16 mouse cellular contexts compared by ENCODE assay signal in the genomic region with DNA sequence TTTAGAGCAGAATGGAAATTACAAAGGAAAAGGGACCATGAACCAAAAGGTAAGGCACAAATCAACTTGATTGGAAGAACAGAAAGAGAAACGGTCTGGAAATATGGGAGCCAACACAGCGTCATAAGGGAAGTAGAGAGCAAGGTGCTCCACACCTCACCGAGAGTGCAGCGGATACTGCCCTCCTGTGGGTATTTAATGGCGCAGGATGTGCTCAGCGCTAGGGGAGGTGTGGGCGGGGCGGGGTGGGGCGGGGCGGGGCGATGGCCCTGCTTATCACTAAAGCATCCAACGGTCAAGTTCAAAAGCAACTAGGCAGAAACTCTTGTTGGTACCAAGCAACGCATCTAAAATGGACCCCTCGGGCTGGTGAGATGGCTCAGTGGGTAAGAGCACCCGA. TPM values are rescaled to one million over a fixed set of nuclear protein-coding genes. Genes with fewer than 3 reads are reported as not detected.
DNase-seq lines count a peak whose midpoint lies in the region; ATAC-seq and TF ChIP-seq lines count a peak whose summit lies in the region.
"Had no signal": no experiment of that assay in that cellular context is flagged by ENCODE, and none has a peak within 500 bp of the region (broad histone marks: within the 10 kb centered on the region; RNA-seq: fewer than 3 reads in every experiment).

No protein-coding gene starts in this region.

- no peak for ATAC-seq in liver, postnatal 0 days

- peak; percentile 40 for TF ChIP-seq CTCF in liver, postnatal 0 days (IDR thresholded peaks at IDR 0.05; ENCODE audit: low read depth)

- H3K4me2 ChIP-seq in liver, postnatal 0 days (ENCODE audit: low read depth, low read length) = no peak overlapping the region
- H3K4me2 ChIP-seq: embryonic facial prominence, embryonic 12.5 days; lung, embryonic 15.5 days; midbrain, embryonic 12.5 days had no signal

- 37% methylated on average over 15 of the region's 15 CpGs for WGBS in liver, postnatal 0 days (ENCODE audit: insufficient replicate concordance)

- H3K27me3 ChIP-seq in liver, postnatal 0 days (ENCODE audit: insufficient read depth, low read length) = no peaks in the 10 kb centered on the region
- H3K27me3 ChIP-seq: embryonic facial prominence, embryonic 12.5 days; lung, embryonic 15.5 days had no signal

- no peak overlapping the region for H3K27ac ChIP-seq in liver, postnatal 0 days (ENCODE audit: low read depth)
- H3K27ac ChIP-seq: embryonic facial prominence, embryonic 12.5 days; forebrain, embryonic 10.5 days; lung, embryonic 15.5 days; midbrain, embryonic 12.5 days had no signal

- H3K36me3 ChIP-seq in liver, postnatal 0 days (replicated peaks; ENCODE audit: insufficient read depth, low read length) = no peaks in the 10 kb centered on the region
- H3K36me3 ChIP-seq: embryonic facial prominence, embryonic 12.5 days; forebrain, embryonic 10.5 days; lung, embryonic 15.5 days; midbrain, embryonic 12.5 days had no signal

- no peak for TF ChIP-seq EP300 in liver, postnatal 0 days (IDR thresholded peaks at IDR 0.05; ENCODE audit: low read depth)

- DNase-seq in thymus, postnatal 0 days (ENCODE audit: low spot score) = peak; percentile 34
- no peak for DNase-seq in thymus, postnatal 4 days
- peak; percentile 30 for DNase-seq in c-Kit-positive CD71-positive TER-119-positive erythroid progenitor cells, embryonic 14.5 days (ENCODE audit: low spot score)
- DNase-seq in liver, postnatal 0 days = peak; percentile 42
- DNase-seq in adipocyte (ENCODE audit: low spot score) = no peak
- DNase-seq in urinary bladder, postnatal 25 days (ENCODE audit: low spot score) = no peak
- DNase-seq in Muller cell, postnatal 12 days (ENCODE audit: inconsistent ontology term) = no peak
- DNase-seq: cerebellum, postnatal 14 days; heart, adult 18-20 months; kidney, adult 11 months; left cerebral cortex, postnatal 4 days; retina, postnatal 1 day had no signal

- 0 out of 2 replicates have a peak, but pooled peaks cover 3% of the 10 kb centered on the region for H3K4me1 ChIP-seq in liver, postnatal 0 days (ENCODE audit: insufficient read depth)

- no peak overlapping the region for H3K4me3 ChIP-seq in liver, postnatal 0 days (ENCODE audit: low read depth, low read length)
- H3K4me3 ChIP-seq: embryonic facial prominence, embryonic 12.5 days; forebrain, embryonic 10.5 days; lung, embryonic 15.5 days; midbrain, embryonic 12.5 days had no signal

- H3K9me3 ChIP-seq in liver, postnatal 0 days (ENCODE audit: low read length) = no peaks in the 10 kb centered on the region
- H3K9me3 ChIP-seq: embryonic facial prominence, embryonic 12.5 days; forebrain, embryonic 10.5 days; lung, embryonic 15.5 days; midbrain, embryonic 12.5 days had no signal

- H3K9ac ChIP-seq in liver, postnatal 0 days (replicated peaks) = no peak overlapping the region
- H3K9ac ChIP-seq: embryonic facial prominence, embryonic 12.5 days; lung, embryonic 15.5 days; midbrain, embryonic 12.5 days had no signal

RNA-seq across cellular contexts. Expression of gene Notch4, which starts 4.2 kb away (rescaled TPM):
- polyA plus RNA-seq in thymus, postnatal 0 days (2015; fragmentation: Nextera tagmentation; extraction: Ambion mirVana) = 1.4 and 2.0 TPM in 2 replicates
- 1.1 and 1.6 TPM in 2 replicates for polyA plus RNA-seq in liver, postnatal 0 days (2015; fragmentation: Nextera tagmentation; extraction: Ambion mirVana)

RNA-seq across cellular contexts. Expression of gene Gpsm3, which starts 29.7 kb away (rescaled TPM):
- 228 and 241 TPM in 2 replicates for polyA plus RNA-seq in thymus, postnatal 0 days (2015; fragmentation: Nextera tagmentation; extraction: Ambion mirVana)
- polyA plus RNA-seq in liver, postnatal 0 days (2015; fragmentation: Nextera tagmentation; extraction: Ambion mirVana) = 19.6 and 24.7 TPM in 2 replicates

RNA-seq across cellular contexts. Expression of gene Pbx2, which starts 31.2 kb away (rescaled TPM):
- polyA plus RNA-seq in thymus, postnatal 0 days (2015; fragmentation: Nextera tagmentation; extraction: Ambion mirVana) = 10.4 and 13.3 TPM in 2 replicates
- polyA plus RNA-seq in liver, postnatal 0 days (2015; fragmentation: Nextera tagmentation; extraction: Ambion mirVana) = 3.6 and 4.9 TPM in 2 replicates

RNA-seq across cellular contexts. Expression of gene Ager, which starts 37.8 kb away (rescaled TPM):
- polyA plus RNA-seq in thymus, postnatal 0 days (2015; fragmentation: Nextera tagmentation; extraction: Ambion mirVana) = 2.5 and 4.0 TPM in 2 replicates
- polyA plus RNA-seq in liver, postnatal 0 days (2015; fragmentation: Nextera tagmentation; extraction: Ambion mirVana) = 1.4 and 1.9 TPM in 2 replicates

RNA-seq across cellular contexts. Expression of gene Btnl6, which starts 42.7 kb away (rescaled TPM):
- polyA plus RNA-seq in thymus, postnatal 0 days (2015; fragmentation: Nextera tagmentation; extraction: Ambion mirVana) = 0.12 and 0.20 TPM in 2 replicates
- polyA plus RNA-seq in liver, postnatal 0 days (2015; fragmentation: Nextera tagmentation; extraction: Ambion mirVana) = not detected in 2 replicates
- polyA plus RNA-seq: embryonic facial prominence, embryonic 12.5 days; forebrain, embryonic 10.5 days; lung, embryonic 15.5 days; midbrain, embryonic 12.5 days had no signal

Comparison
In these comparisons a context has a peak if more than half of its experiments do, and no peak if none do; other contexts are left out.
1. DNase-seq: peak in thymus, postnatal 0 days (single experiment), c-Kit-positive CD71-positive TER-119-positive erythroid progenitor cells, embryonic 14.5 days (single experiment) and liver, postnatal 0 days (single experiment); none in thymus, postnatal 4 days (single experiment), adipocyte (single experiment), urinary bladder, postnatal 25 days (single experiment) and Muller cell, postnatal 12 days (single experiment).